Mouse (Mus musculus): Measurements from ENCODE around the gene Med12l. TPM values are rescaled to one million over a fixed set of nuclear protein-coding genes. Genes with fewer than 3 reads are reported as not detected.
"Not testable (repeated sequence)": the region's sequence is repeated elsewhere in the genome, so short reads cannot be mapped to it uniquely, and the experiment has no call there.

Gene Med12l
- total RNA-seq, 4 experiments from 2014 or later: 46.1 to 52.7 (median 49.1) TPM

DNA sequence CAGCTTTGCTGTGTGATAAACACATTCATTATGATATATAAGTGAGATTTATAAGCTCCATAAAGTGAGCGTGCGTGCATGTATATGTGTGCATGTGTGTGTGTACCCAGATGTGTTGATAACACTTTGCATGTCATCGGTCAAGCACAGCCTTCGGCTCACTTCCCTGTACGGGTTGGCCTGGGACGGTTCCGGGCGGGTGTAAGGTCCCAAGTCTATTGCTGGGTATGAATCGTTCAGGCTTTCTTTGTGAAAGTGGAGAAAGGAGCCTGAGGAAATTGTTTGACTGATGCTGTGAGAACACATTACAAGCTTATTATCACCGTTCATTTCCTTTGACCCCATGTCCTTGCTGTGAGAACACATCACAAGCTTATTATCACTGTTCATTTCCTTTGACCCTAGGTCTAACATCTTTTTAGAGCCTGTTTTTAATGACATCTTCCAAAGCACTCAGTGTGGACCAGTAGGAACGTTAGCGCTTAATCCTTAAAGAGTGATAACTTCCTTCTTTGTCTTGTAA lies 133.4 kb downstream of the Med12l start:
- DNase-seq (ENCODE audit: low spot score in 2 of 2): no peak

- no peak for DNase-seq (ENCODE audit: low spot score in 2 of 2)
Observed at GRCm38 (mm10) chr3:59139651-59140051, 134.0 kb downstream of the Med12l start.

DNA sequence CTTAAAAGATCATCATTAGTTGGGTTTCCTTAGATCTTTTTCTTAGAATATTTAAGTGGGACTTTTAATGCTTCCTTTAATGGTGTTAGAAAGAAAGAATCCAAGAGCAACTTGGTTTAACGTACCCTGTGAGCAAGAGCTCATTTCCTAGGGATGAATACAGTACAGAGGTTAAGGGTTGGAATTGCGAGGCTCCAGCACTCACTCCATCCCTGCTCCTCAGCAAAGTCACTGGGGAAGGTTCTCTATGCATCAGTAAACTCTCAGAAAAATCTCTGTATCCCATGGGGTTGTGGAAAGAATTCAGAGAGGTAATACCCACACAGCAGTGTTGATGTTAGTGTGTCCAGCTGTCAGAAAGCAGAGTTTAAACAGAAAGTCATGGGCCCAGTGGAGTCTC lies 134.5 kb downstream of the Med12l start:
- DNase-seq (ENCODE audit: low spot score in 2 of 2): no peak

DNA sequence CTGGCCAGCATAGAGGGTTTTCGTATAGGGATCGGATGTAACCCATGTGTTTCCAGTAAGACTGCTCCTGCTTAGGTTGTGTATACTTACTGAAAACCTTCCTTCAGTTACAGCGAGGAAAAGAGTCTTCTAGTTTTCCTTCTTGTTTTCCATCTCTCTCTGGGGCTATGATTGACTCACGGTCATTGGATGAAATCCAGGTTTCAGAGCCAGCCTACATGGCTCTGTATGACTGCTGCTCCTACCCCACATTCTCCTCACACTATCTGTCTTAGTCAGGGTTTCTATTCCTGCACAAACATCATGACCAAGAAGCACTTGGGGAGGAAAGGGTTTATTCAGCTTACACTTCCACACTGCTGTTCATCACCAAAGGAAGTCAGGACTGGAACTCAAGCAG lies 135.3 kb downstream of the Med12l start:
- DNase-seq (ENCODE audit: low spot score in 2 of 2): not testable (repeated sequence)

DNA sequence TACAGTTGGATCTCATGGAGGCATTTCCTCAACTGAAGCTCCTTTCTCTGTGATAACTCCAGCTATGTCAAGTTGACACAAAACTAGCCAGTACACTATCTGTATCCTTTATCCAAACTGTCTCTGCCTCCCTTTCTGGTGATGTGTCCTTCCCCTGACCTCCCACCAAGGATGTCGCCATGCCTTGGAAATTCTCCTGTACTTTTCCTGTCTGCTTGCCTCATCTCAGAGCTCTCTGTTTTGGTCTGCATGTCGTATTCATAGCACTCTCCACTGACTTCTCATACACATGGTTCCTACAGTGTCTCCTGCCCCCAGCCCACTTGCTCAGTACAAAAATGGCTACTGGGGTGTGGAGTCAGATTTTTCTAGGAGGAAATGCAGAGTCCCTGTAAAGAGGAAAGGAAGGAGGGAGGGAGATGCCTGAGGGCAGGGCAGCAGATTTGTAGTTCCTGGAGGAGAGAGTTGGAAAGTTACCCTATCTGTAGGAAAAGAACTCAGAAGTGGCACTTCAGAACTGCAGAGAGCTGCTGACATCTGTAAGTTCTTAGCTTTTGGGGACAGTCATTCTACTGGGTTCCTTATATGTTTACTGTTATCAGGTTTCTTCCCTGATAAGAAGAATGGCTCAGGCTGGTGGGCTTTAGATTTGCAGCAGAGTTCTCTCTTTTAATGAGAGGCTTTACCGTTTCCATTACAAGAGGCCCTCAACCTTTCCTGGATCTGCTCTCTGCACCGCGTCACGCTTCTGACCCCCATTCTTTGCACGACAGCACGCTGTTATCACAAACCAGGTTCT lies 136.1 kb downstream of the Med12l start:
- DNase-seq (ENCODE audit: low spot score in 2 of 2): no peak

DNA sequence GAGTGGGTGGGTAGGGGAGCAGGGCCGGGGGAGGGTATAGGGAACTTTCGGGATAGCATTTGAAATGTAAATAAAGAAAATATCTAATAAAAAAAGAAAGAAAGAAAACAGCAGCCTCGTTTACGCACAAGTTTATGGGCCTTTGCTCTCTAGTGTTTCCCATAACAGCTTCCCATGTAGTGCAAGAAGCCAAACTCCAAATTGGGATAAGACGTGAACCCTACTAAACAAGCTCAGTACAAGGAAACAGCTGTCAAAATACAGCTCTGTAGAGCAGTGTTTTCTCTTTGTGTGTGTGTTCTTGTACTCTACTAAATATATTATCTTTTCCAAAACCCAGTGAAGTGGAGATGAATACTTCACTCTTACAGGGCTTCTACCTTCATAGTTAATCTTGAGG lies 139.6 kb downstream of the Med12l start:
- no peak for DNase-seq (ENCODE audit: low spot score in 2 of 2)

DNA sequence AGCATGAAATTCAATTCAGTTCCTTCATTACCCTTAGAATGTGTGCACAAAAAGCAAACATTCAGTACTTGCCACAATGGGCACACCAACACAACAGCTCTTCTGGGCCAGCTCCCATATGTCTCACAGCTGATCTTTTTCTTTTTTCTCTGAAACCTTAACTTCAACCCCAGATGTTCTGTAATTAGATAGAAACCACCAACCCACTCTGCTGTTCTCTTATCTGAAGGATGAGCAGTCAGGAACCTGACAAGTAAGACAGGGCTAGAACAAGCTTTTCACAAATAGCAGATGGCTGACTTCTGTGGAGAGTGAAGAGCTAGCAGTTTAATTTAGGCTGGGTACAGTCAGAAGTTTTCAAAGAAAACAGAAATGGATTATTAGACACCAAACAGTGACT lies 144.0 kb downstream of the Med12l start:
- DNase-seq (ENCODE audit: low spot score in 2 of 2): no peak

DNA sequence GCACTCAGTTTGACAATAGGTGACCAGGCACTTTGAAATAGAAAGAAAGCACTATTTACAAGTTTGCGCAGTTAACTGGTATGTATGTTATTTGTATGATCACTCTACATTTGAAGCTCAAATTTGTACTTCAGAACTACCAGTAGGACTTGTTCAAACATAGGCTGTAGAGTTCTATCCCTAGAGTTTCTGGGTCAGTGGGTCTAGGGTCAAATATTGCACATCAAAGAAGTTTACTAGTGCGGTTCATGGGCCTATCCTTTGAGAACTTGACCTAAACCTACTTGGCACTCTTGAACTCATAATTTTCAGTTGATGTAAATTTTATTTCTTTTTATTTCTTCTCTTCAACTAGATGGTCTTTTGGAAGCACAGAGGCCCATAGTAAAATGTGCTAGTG lies 145.0 kb downstream of the Med12l start:
- no peak for DNase-seq (ENCODE audit: low spot score in 2 of 2)

- no peak for DNase-seq (ENCODE audit: low spot score in 2 of 2)
Observed at GRCm38 (mm10) chr3:59153424-59153823, 147.8 kb downstream of the Med12l start, which contains the start of gene P2ry14. TSS of gene P2ry14 (minus strand) at chr3:59153618.

GRCm38 (mm10) chr3:59154888-59155287 lies 149.3 kb downstream of the Med12l start:
- DNase-seq (ENCODE audit: low spot score in 2 of 2): no peak

DNA sequence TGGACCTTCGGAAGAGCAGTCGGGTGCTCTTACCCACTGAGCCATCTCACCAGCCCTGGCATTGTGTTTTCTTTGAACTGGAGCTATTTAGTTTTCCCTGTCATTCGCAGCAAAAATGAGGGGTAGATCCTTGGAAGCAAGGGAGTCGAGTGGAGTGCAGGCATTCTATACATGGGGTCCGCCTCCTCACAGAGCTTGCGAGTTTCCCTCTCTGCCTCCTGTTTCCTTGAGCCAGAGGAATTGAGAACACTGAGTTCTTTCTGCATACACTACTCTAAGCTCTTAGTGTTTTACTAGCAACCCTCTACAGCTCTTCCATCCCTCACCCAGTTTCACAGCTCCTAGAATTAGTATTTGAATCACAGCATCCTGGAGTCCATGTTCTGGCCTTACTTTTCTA lies 149.8 kb downstream of the Med12l start:
- DNase-seq (ENCODE audit: low spot score in 2 of 2): no peak

- no peak for DNase-seq (ENCODE audit: low spot score in 2 of 2)
Observed at GRCm38 (mm10) chr3:59157048-59157447, 151.4 kb downstream of the Med12l start.

GRCm38 (mm10) chr3:59160465-59160864 lies 154.8 kb downstream of the Med12l start:
- DNase-seq (ENCODE audit: low spot score in 2 of 2): no peak

GRCm38 (mm10) chr3:59167417-59168054 lies 161.9 kb downstream of the Med12l start:
- DNase-seq (ENCODE audit: low spot score in 2 of 2): peak in 1 of 2 experiments; percentile 26

GRCm38 (mm10) chr3:59168476-59168875 lies 162.9 kb downstream of the Med12l start:
- DNase-seq (ENCODE audit: low spot score in 2 of 2): no peak

DNA sequence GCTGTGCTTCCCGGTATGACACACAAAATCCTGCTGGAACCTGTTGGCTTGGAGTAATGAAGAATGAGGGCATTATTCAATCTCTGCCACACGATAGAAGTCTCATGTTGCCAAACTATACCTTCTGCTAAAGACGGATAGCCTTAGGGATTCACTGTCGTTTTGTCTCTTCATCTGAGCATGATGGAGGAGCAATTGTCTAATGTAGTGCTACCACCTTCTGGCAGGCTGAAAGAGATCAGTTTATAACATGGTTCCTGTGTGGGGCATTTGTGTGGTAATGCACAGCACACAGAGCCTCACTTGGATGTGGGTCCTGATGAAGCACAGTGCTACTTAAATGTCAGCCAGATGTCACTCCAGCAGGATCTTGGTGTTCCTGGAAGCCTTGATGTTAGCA lies 163.6 kb downstream of the Med12l start:
- no peak for DNase-seq (ENCODE audit: low spot score in 2 of 2)

DNA sequence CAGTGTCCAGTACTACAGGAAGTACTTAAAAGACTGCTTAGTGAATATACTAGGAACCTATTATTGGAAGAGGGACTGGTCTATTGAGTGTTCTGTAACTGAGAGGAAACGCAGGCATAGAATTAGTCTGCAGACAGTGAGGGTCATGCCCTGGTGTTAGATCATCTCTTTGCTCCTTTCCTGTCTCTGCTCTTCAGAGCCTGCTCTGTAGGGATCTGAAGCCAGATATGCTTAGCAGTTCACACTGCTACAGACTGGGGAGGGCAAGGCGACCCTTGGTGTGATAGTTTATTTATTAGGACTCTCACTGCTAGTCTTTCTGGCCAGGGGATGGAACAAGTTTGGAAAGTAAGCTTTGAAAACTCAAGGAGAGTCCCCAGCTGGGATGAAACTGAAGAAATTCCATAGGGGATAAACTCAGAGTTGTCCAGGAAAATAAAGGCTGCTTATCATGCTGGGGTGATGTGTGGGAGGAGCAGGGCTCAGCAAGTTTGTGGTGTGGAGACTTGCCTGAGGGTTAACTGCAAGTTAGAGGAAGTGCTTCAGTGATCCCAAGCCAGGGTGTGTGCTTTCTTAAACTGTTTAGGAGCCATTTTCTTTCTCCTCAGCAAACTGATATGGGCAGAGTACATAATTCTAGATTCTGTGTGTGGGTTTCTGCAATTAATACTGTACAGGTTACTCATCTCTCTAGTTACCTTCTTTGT lies 164.4 kb downstream of the Med12l start:
- DNase-seq (ENCODE audit: low spot score in 2 of 2): no peak

GRCm38 (mm10) chr3:59174426-59175154 lies 169.0 kb downstream of the Med12l start:
- DNase-seq (ENCODE audit: low spot score in 2 of 2): no peak

DNA sequence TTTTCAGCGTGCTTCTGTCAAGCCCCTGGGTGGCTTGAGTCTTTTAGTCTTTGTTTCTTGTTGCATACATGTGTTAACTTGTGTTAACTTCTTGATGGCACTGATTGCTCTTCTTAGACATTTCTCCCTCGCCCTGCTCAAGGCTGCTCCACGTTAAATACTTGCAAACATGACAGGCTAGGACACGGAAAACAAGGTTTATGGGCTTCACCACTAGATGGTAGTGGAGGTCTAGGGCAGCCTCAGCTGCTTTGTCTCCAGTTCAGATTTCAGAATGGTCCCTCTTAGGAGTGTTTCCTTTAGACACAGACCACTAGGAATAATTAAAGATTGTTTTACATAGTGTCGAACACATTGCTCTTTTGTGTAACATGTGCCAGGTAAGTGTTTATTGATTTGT lies 169.6 kb downstream of the Med12l start:
- no peak for DNase-seq (ENCODE audit: low spot score in 2 of 2)

GRCm38 (mm10) chr3:59176871-59177270 lies 171.2 kb downstream of the Med12l start:
- no peak for DNase-seq (ENCODE audit: low spot score in 2 of 2)

GRCm38 (mm10) chr3:59181134-59181533 lies 175.5 kb downstream of the Med12l start:
- no peak for DNase-seq (ENCODE audit: low spot score in 2 of 2)

Measured in left cerebral cortex, adult 8-10 months (tissue).